ENCODE assay signal across 11 mouse cellular contexts in genomic region chr8:122526084-122526483, GRCm38 (mm10). TPM values are rescaled to one million over a fixed set of nuclear protein-coding genes. Genes with fewer than 3 reads are reported as not detected.
A peak's percentile ranks its signal among the peaks of the same experiment; 100 is the strongest.
DNase-seq lines count a peak whose midpoint lies in the region; ATAC-seq and TF ChIP-seq lines count a peak whose summit lies in the region.
"Had no signal": no experiment of that assay in that cellular context is flagged by ENCODE, and none has a peak within 500 bp of the region (broad histone marks: within the 10 kb centered on the region; RNA-seq: fewer than 3 reads in every experiment).

No protein-coding gene starts in this region.

- H3K4me1 ChIP-seq in heart, embryonic 13.5 days: peaks cover 73% of the 10 kb centered on the region
- H3K4me1 ChIP-seq in lung, postnatal 0 days (ENCODE audit: insufficient read depth, low read depth, low read length): peaks cover 47% of the 10 kb centered on the region
- H3K4me1 ChIP-seq in intestine, embryonic 15.5 days (replicated peaks): peaks cover 48% of the 10 kb centered on the region
- H3K4me1 ChIP-seq in small intestine, adult 2 months (ENCODE audit: control insufficient read depth, insufficient read depth, insufficient read length, low read length): peaks cover 17% of the 10 kb centered on the region

- no peak for ATAC-seq in heart, embryonic 13.5 days (ENCODE audit: extremely low read depth, insufficient number of reproducible peaks, low FRiP score, low TSS enrichment)
- ATAC-seq in lung, postnatal 0 days: peak; percentile 53
- no peak for ATAC-seq in intestine, embryonic 15.5 days
- ATAC-seq: hindbrain, postnatal 0 days had no signal

- H3K36me3 ChIP-seq in heart, embryonic 13.5 days: peaks cover 12% of the 10 kb centered on the region; the same call in 1 of the 2 replicates
- no peaks in the 10 kb centered on the region for H3K36me3 ChIP-seq in lung, postnatal 0 days (ENCODE audit: insufficient read depth, low read length)
- H3K36me3 ChIP-seq in intestine, embryonic 15.5 days: no peaks in the 10 kb centered on the region
- H3K36me3 ChIP-seq in small intestine, adult 2 months (ENCODE audit: control insufficient read depth, insufficient read depth, low read length): no peaks in the 10 kb centered on the region

- peak overlapping the region; percentile 91 for H3K27ac ChIP-seq in heart, embryonic 13.5 days (replicated peaks)
- H3K27ac ChIP-seq in lung, postnatal 0 days (ENCODE audit: low read length): peak overlapping the region; percentile 90
- peak overlapping the region; percentile 42 for H3K27ac ChIP-seq in intestine, embryonic 15.5 days
- H3K27ac ChIP-seq in small intestine, adult 2 months (ENCODE audit: insufficient read depth, low read depth, low read length): peak overlapping the region; percentile 28; the same call in 1 of the 2 replicates
- H3K27ac ChIP-seq: hindbrain, postnatal 0 days had no signal

- TF ChIP-seq POLR2A in small intestine, adult 2 months (IDR thresholded peaks at IDR 0.05; ENCODE audit: low read depth, low read length): no peak

- WGBS in heart, embryonic 13.5 days: 36% methylated on average over 3 of the region's 3 CpGs
- 33% methylated on average over 3 of the region's 3 CpGs for WGBS in lung, postnatal 0 days
- WGBS in intestine, embryonic 15.5 days: 54% methylated on average over 3 of the region's 3 CpGs
- 74% methylated on average over 3 of the region's 3 CpGs for WGBS in small intestine, adult 2 months

- DNase-seq in heart, postnatal 4 days: no peak
- DNase-seq in lung, postnatal 0 days (ENCODE audit: low spot score): peak; percentile 64
- DNase-seq in lung, adult 18-20 months: no peak
- DNase-seq in urinary bladder, adult 2 months (ENCODE audit: low spot score): no peak
- DNase-seq in ovary, postnatal 36 days (ENCODE audit: low spot score): no peak
- DNase-seq: adrenal gland, postnatal 25 days; cerebellum, adult 11-12 months had no signal

- H3K9me3 ChIP-seq in heart, embryonic 13.5 days: no peaks in the 10 kb centered on the region
- no peaks in the 10 kb centered on the region for H3K9me3 ChIP-seq in lung, postnatal 0 days (ENCODE audit: low read length)
- no peaks in the 10 kb centered on the region for H3K9me3 ChIP-seq in intestine, embryonic 15.5 days

- H3K4me2 ChIP-seq in heart, embryonic 13.5 days: peak overlapping the region; percentile 61
- H3K4me2 ChIP-seq in lung, postnatal 0 days (replicated peaks; ENCODE audit: low read depth, low read length): no peak overlapping the region
- H3K4me2 ChIP-seq in intestine, embryonic 15.5 days (replicated peaks): no peak overlapping the region

- no peak for TF ChIP-seq CTCF in lung, postnatal 0 days (IDR thresholded peaks at IDR 0.05)
- no peak for TF ChIP-seq CTCF in small intestine, adult 2 months (IDR thresholded peaks at IDR 0.05; ENCODE audit: extremely low read depth, insufficient read length, insufficient replicate concordance, low read depth, low read length)

- no peak for TF ChIP-seq EP300 in lung, postnatal 0 days (IDR thresholded peaks at IDR 0.05)

- H3K27me3 ChIP-seq in heart, embryonic 13.5 days (replicated peaks): no peaks in the 10 kb centered on the region
- no peaks in the 10 kb centered on the region for H3K27me3 ChIP-seq in lung, postnatal 0 days (replicated peaks; ENCODE audit: insufficient read depth, low read length)
- no peaks in the 10 kb centered on the region for H3K27me3 ChIP-seq in intestine, embryonic 15.5 days (replicated peaks)
- no peaks in the 10 kb centered on the region for H3K27me3 ChIP-seq in small intestine, adult 2 months (ENCODE audit: control insufficient read depth, insufficient read depth, low read length)

- no peak overlapping the region for H3K4me3 ChIP-seq in heart, embryonic 13.5 days
- no peak overlapping the region for H3K4me3 ChIP-seq in lung, postnatal 0 days (ENCODE audit: low read depth, low read length)
- H3K4me3 ChIP-seq in intestine, embryonic 15.5 days (replicated peaks): no peak overlapping the region
- no peak overlapping the region for H3K4me3 ChIP-seq in small intestine, adult 2 months (ENCODE audit: low read depth, low read length)

- H3K9ac ChIP-seq in heart, embryonic 13.5 days: peak overlapping the region; percentile 67
- H3K9ac ChIP-seq in lung, postnatal 0 days (replicated peaks; ENCODE audit: low read depth): no peak overlapping the region
- 0 out of 2 replicates have a peak overlapping the region, but pooled peaks have one; percentile 24 for H3K9ac ChIP-seq in intestine, embryonic 15.5 days

RNA-seq across cellular contexts. Expression of gene Piezo1, which starts 25.0 kb away (rescaled TPM):
- 12.9 and 15.4 TPM in 2 replicates for polyA plus RNA-seq in heart, embryonic 13.5 days (2015; fragmentation: Nextera tagmentation; extraction: Ambion mirVana)
- total RNA-seq in heart, postnatal 4 days (2021): 10 to 100 TPM; 53.7 to 55.4 TPM
- 27.3 and 31.3 TPM in 2 replicates for polyA plus RNA-seq in lung, postnatal 0 days (2015; fragmentation: Nextera tagmentation; extraction: Ambion mirVana)
- polyA plus RNA-seq in intestine, embryonic 15.5 days (2015; fragmentation: Nextera tagmentation; extraction: Ambion mirVana): 10.8 and 12.2 TPM in 2 replicates
- 29.5 and 36.4 TPM in 2 replicates for polyA plus RNA-seq in small intestine, adult 2 months (2012; rRNA removed)
- 68.9 and 70.9 TPM in 2 replicates for polyA plus RNA-seq in urinary bladder, adult 2 months (2012; rRNA removed)

RNA-seq across cellular contexts. Expression of gene Cdt1, which starts 41.7 kb away (rescaled TPM):
- 31.0 and 34.6 TPM in 2 replicates for polyA plus RNA-seq in heart, embryonic 13.5 days (2015; fragmentation: Nextera tagmentation; extraction: Ambion mirVana)
- 10 to 100 TPM; 36.5 to 38.2 TPM for total RNA-seq in heart, postnatal 4 days (2021)
- 7.4 and 7.7 TPM in 2 replicates for polyA plus RNA-seq in lung, postnatal 0 days (2015; fragmentation: Nextera tagmentation; extraction: Ambion mirVana)
- 40.3 and 41.8 TPM in 2 replicates for polyA plus RNA-seq in intestine, embryonic 15.5 days (2015; fragmentation: Nextera tagmentation; extraction: Ambion mirVana)
- polyA plus RNA-seq in small intestine, adult 2 months (2012; rRNA removed): 26.8 and 64.8 TPM in 2 replicates
- polyA plus RNA-seq in urinary bladder, adult 2 months (2012; rRNA removed): 6.6 and 9.9 TPM in 2 replicates

RNA-seq across cellular contexts. Expression of gene Ctu2, which starts 50.1 kb away (rescaled TPM):
- 23.9 and 29.6 TPM in 2 replicates for polyA plus RNA-seq in heart, embryonic 13.5 days (2015; fragmentation: Nextera tagmentation; extraction: Ambion mirVana)
- total RNA-seq in heart, postnatal 4 days (2021): 10 to 100 TPM; 16.2 to 22.4 TPM
- polyA plus RNA-seq in lung, postnatal 0 days (2015; fragmentation: Nextera tagmentation; extraction: Ambion mirVana): 21.2 and 25.9 TPM in 2 replicates
- 43.4 and 44.6 TPM in 2 replicates for polyA plus RNA-seq in intestine, embryonic 15.5 days (2015; fragmentation: Nextera tagmentation; extraction: Ambion mirVana)
- polyA plus RNA-seq in small intestine, adult 2 months (2012; rRNA removed): 20.9 and 31.8 TPM in 2 replicates
- polyA plus RNA-seq in urinary bladder, adult 2 months (2012; rRNA removed): 27.6 and 33.1 TPM in 2 replicates

RNA-seq across cellular contexts. Expression of gene Rnf166, which starts 50.2 kb away (rescaled TPM):
- 33.2 and 42.0 TPM in 2 replicates for polyA plus RNA-seq in heart, embryonic 13.5 days (2015; fragmentation: Nextera tagmentation; extraction: Ambion mirVana)
- total RNA-seq in heart, postnatal 4 days (2021): 10 to 100 TPM; 24.3 to 27.4 TPM
- 49.4 and 52.7 TPM in 2 replicates for polyA plus RNA-seq in lung, postnatal 0 days (2015; fragmentation: Nextera tagmentation; extraction: Ambion mirVana)
- polyA plus RNA-seq in intestine, embryonic 15.5 days (2015; fragmentation: Nextera tagmentation; extraction: Ambion mirVana): 29.5 and 31.5 TPM in 2 replicates
- polyA plus RNA-seq in small intestine, adult 2 months (2012; rRNA removed): 35.7 and 44.9 TPM in 2 replicates
- 61.1 and 64.7 TPM in 2 replicates for polyA plus RNA-seq in urinary bladder, adult 2 months (2012; rRNA removed)

RNA-seq across cellular contexts. Expression of gene Aprt, which starts 50.6 kb away (rescaled TPM):
- polyA plus RNA-seq in heart, embryonic 13.5 days (2015; fragmentation: Nextera tagmentation; extraction: Ambion mirVana): 251 and 271 TPM in 2 replicates
- 10 to 100 TPM; 58.5 to 58.8 TPM for total RNA-seq in heart, postnatal 4 days (2021)
- polyA plus RNA-seq in lung, postnatal 0 days (2015; fragmentation: Nextera tagmentation; extraction: Ambion mirVana): 203 and 206 TPM in 2 replicates
- 545 and 612 TPM in 2 replicates for polyA plus RNA-seq in intestine, embryonic 15.5 days (2015; fragmentation: Nextera tagmentation; extraction: Ambion mirVana)
- polyA plus RNA-seq in small intestine, adult 2 months (2012; rRNA removed): 327 and 537 TPM in 2 replicates
- 88.1 and 93.0 TPM in 2 replicates for polyA plus RNA-seq in urinary bladder, adult 2 months (2012; rRNA removed)

Comparison
In these comparisons a context has a peak if more than half of its experiments do, and no peak if none do; other contexts are left out.
1. H3K27ac ChIP-seq: peak in every context shown above with its lines; median percentile 91 in heart, embryonic 13.5 days; 90 in lung, postnatal 0 days; 42 in intestine, embryonic 15.5 days; 28 in small intestine, adult 2 months.